Mouse (Mus musculus): ENCODE results near the gene Plxnc1.

GRCm38 (mm10) chr10:94944691-94945205 lies at the start of gene Plxnc1:
- TF ChIP-seq CTCF (IDR thresholded peaks at IDR 0.05; ENCODE audit: borderline replicate concordance, extremely low read depth, insufficient read depth, insufficient read length) (no peak), POLR2A (IDR thresholded peaks at IDR 0.05; ENCODE audit: borderline replicate concordance, extremely low read depth, insufficient read depth, insufficient read length, poor library complexity, severe bottlenecking) (no peak; the same call in 1 of the 2 replicates)
